Mouse (Mus musculus) embryonic facial prominence, embryonic 10.5 days (tissue): Measurements from ENCODE around the gene Tubgcp5. TPM values are rescaled to one million over a fixed set of nuclear protein-coding genes. Genes with fewer than 3 reads are reported as not detected.

Source experiments
- DNase-seq: peaks from one replicate; pipeline ENCODE4 v3.0.0-alpha.2; 2017; ENCODE audit warnings: low spot score
- H3K27ac ChIP-seq: fragments of 300-500 bp; sonication (generic); replicated peaks from 2 replicates; pipeline ENCODE4 v1.5.1; 2016; ENCODE audit warnings: mild to moderate bottlenecking
- H3K27me3 ChIP-seq: fragments of 300-500 bp; sonication (generic); replicated peaks from 2 replicates; pipeline ENCODE4 v1.6.1; 2016; ENCODE audit warnings: low read depth, mild to moderate bottlenecking; ENCODE audit not compliant: poor library complexity, severe bottlenecking
- H3K36me3 ChIP-seq: fragments of 300-500 bp; sonication (generic); replicated peaks from 2 replicates; pipeline ENCODE4 v1.6.1; 2016; ENCODE audit warnings: mild to moderate bottlenecking, moderate library complexity
- H3K4me1 ChIP-seq: fragments of 300-500 bp; sonication (generic); 2 replicates; pipeline ENCODE4 v1.6.1; 2016
- H3K4me3 ChIP-seq: fragments of 300-500 bp; sonication (generic); 2 replicates; pipeline ENCODE4 v1.5.1; 2016; ENCODE audit warnings: mild to moderate bottlenecking, moderate library complexity
- H3K9me3 ChIP-seq: fragments of 300-500 bp; sonication (generic); 2 replicates; pipeline ENCODE4 v1.6.1; 2016; ENCODE audit warnings: mild to moderate bottlenecking
- WGBS: fragments of 180-500 bp; shearing (Covaris S2); methylation state at CpG from one replicate; pipeline ENCODE4 v1.1.7; 2016; 5-methylcytosine and 5-hydroxymethylcytosine counted together
- polyA plus RNA-seq: library from polyadenylated mRNA; unstranded; fragments of >200 nt; fragmentation: Nextera tagmentation; extraction: Ambion mirVana; gene quantifications from 2 replicates; pipeline ENCODE4 v1.2.1, GENCODE M21; 2016

Gene Tubgcp5
- polyA plus RNA-seq, 1 experiment from 2014 or later, result 32.6 TPM

GRCm38 (mm10) chr7:55824468-55824867 is 30.5 kb downstream of the Tubgcp5 start:
- H3K36me3 ChIP-seq, result peaks cover 97% of the 10 kb centered on the region
- 85% methylated on average over 5 of the region's 5 CpGs for WGBS
- H3K27ac ChIP-seq, result no peak overlapping the region
- no peak for DNase-seq
- no peaks in the 10 kb centered on the region for H3K9me3 ChIP-seq
- no peaks in the 10 kb centered on the region for H3K4me1 ChIP-seq
- H3K4me3 ChIP-seq, result no peak overlapping the region
- H3K27me3 ChIP-seq, result no peaks in the 10 kb centered on the region

GRCm38 (mm10) chr7:55827551-55827950 is 33.6 kb downstream of the Tubgcp5 start:
- WGBS, result 91% methylated on average over 9 of the region's 9 CpGs
- H3K27me3 ChIP-seq, result no peaks in the 10 kb centered on the region
- no peaks in the 10 kb centered on the region for H3K9me3 ChIP-seq
- no peak for DNase-seq
- H3K4me1 ChIP-seq, result no peaks in the 10 kb centered on the region
- H3K27ac ChIP-seq, result no peak overlapping the region
- peaks cover 93% of the 10 kb centered on the region for H3K36me3 ChIP-seq
- no peak overlapping the region for H3K4me3 ChIP-seq

GRCm38 (mm10) chr7:55836877-55837276 is 42.9 kb downstream of the Tubgcp5 start:
- Histone ChIP-seq H3K27ac (no peak overlapping the region), H3K4me1 (peaks cover 6% of the 10 kb centered on the region), H3K36me3 (peaks cover 18% of the 10 kb centered on the region), H3K9me3 (no peaks in the 10 kb centered on the region), H3K4me3 (no peak overlapping the region), H3K27me3 (no peaks in the 10 kb centered on the region)
- 84% methylated on average over 4 of the region's 4 CpGs for WGBS
- no peak for DNase-seq

GRCm38 (mm10) chr7:55841445-55841844 is 47.5 kb downstream of the Tubgcp5 start, which contains the start of gene Cyfip1:
Gene Cyfip1, plus strand, starts transcription at chr7:55841745.
- no peaks in the 10 kb centered on the region for H3K9me3 ChIP-seq
- peaks cover 16% of the 10 kb centered on the region for H3K4me1 ChIP-seq
- DNase-seq, result no peak
- 49% methylated on average over 7 of the region's 7 CpGs for WGBS
- H3K27me3 ChIP-seq, result no peaks in the 10 kb centered on the region
- H3K36me3 ChIP-seq, result peaks cover 8% of the 10 kb centered on the region; the same call in 1 of the 2 replicates
- H3K4me3 ChIP-seq, result peak within 1 kb of the TSS; percentile 88
- peak within 1 kb of the TSS; percentile 97 for H3K27ac ChIP-seq

GRCm38 (mm10) chr7:55841977-55842503 is 48.1 kb downstream of the Tubgcp5 start:
- Histone ChIP-seq H3K27ac (peak overlapping the region; percentile 97), H3K9me3 (no peaks in the 10 kb centered on the region), H3K27me3 (no peaks in the 10 kb centered on the region), H3K4me1 (peaks cover 16% of the 10 kb centered on the region), H3K36me3 (peaks cover 8% of the 10 kb centered on the region; the same call in 1 of the 2 replicates), H3K4me3 (peak overlapping the region; percentile 88)
- DNase-seq, result peak; percentile 93
- under 1% methylated on average over 47 of the region's 47 CpGs for WGBS

GRCm38 (mm10) chr7:55842504-55843152 is 48.7 kb downstream of the Tubgcp5 start:
- H3K36me3 ChIP-seq, result peaks cover 8% of the 10 kb centered on the region; the same call in 1 of the 2 replicates
- no peaks in the 10 kb centered on the region for H3K27me3 ChIP-seq
- WGBS, result under 1% methylated on average over 40 of the region's 40 CpGs
- no peaks in the 10 kb centered on the region for H3K9me3 ChIP-seq
- H3K27ac ChIP-seq, result peak overlapping the region; percentile 97
- DNase-seq, result peak; percentile 44
- peaks cover 16% of the 10 kb centered on the region for H3K4me1 ChIP-seq
- H3K4me3 ChIP-seq, result peak overlapping the region; percentile 88

GRCm38 (mm10) chr7:55846606-55847312 is 52.8 kb downstream of the Tubgcp5 start:
- WGBS, result 82% methylated on average over 9 of the region's 9 CpGs
- Histone ChIP-seq H3K4me3 (no peak overlapping the region), H3K4me1 (peaks cover 41% of the 10 kb centered on the region), H3K27ac (no peak overlapping the region), H3K36me3 (peaks cover 8% of the 10 kb centered on the region; the same call in 1 of the 2 replicates), H3K27me3 (no peaks in the 10 kb centered on the region), H3K9me3 (no peaks in the 10 kb centered on the region)
- no peak for DNase-seq

- Histone ChIP-seq H3K27me3 (no peaks in the 10 kb centered on the region), H3K4me1 (peaks cover 32% of the 10 kb centered on the region), H3K36me3 (peaks cover 8% of the 10 kb centered on the region; the same call in 1 of the 2 replicates), H3K4me3 (peak overlapping the region; percentile 34; the same call in 1 of the 2 replicates), H3K27ac (peak overlapping the region; percentile 82), H3K9me3 (no peaks in the 10 kb centered on the region)
- peak; percentile 61 for DNase-seq
- 31% methylated on average over 14 of the region's 14 CpGs for WGBS
These were observed 56.1 kb downstream of the Tubgcp5 start for GRCm38 (mm10) chr7:55849948-55850571.

GRCm38 (mm10) chr7:55852787-55853186 is 58.8 kb downstream of the Tubgcp5 start:
- H3K9me3 ChIP-seq, result no peaks in the 10 kb centered on the region
- H3K27ac ChIP-seq, result no peak overlapping the region
- no peaks in the 10 kb centered on the region for H3K27me3 ChIP-seq
- H3K4me3 ChIP-seq, result no peak overlapping the region
- H3K4me1 ChIP-seq, result peaks cover 32% of the 10 kb centered on the region
- DNase-seq, result no peak
- WGBS, result 87% methylated on average over 3 of the region's 3 CpGs
- peaks cover 14% of the 10 kb centered on the region for H3K36me3 ChIP-seq

- no peaks in the 10 kb centered on the region for H3K9me3 ChIP-seq
- WGBS, result 82% methylated on average over 3 of the region's 3 CpGs
- peaks cover 12% of the 10 kb centered on the region for H3K4me1 ChIP-seq
- DNase-seq, result no peak
- no peak overlapping the region for H3K27ac ChIP-seq
- peaks cover 14% of the 10 kb centered on the region for H3K36me3 ChIP-seq
- no peak overlapping the region for H3K4me3 ChIP-seq
- no peaks in the 10 kb centered on the region for H3K27me3 ChIP-seq
These were observed 61.6 kb downstream of the Tubgcp5 start for GRCm38 (mm10) chr7:55855597-55855996.

- WGBS, result 92% methylated on average over 4 of the region's 4 CpGs
- Histone ChIP-seq H3K4me3 (no peak overlapping the region), H3K27me3 (no peaks in the 10 kb centered on the region), H3K27ac (no peak overlapping the region), H3K4me1 (0 out of 2 replicates have a peak, but pooled peaks cover 2% of the 10 kb centered on the region), H3K9me3 (no peaks in the 10 kb centered on the region), H3K36me3 (peaks cover 14% of the 10 kb centered on the region)
- DNase-seq, result no peak
These were observed 62.8 kb downstream of the Tubgcp5 start for GRCm38 (mm10) chr7:55856741-55857140.

GRCm38 (mm10) chr7:55857729-55858128 is 63.8 kb downstream of the Tubgcp5 start:
- H3K27ac ChIP-seq, result no peak overlapping the region
- H3K4me1 ChIP-seq, result no peaks in the 10 kb centered on the region
- 85% methylated on average over 2 of the region's 2 CpGs for WGBS
- no peaks in the 10 kb centered on the region for H3K9me3 ChIP-seq
- DNase-seq, result no peak
- peaks cover 20% of the 10 kb centered on the region for H3K36me3 ChIP-seq
- no peak overlapping the region for H3K4me3 ChIP-seq
- H3K27me3 ChIP-seq, result no peaks in the 10 kb centered on the region
